Mouse (Mus musculus): ENCODE measurements around the gene Cradd.

GRCm38 (mm10) chr10:95371942-95372341 lies 48.0 kb upstream of the Cradd start:
- TF ChIP-seq GATA1 (IDR thresholded peaks at IDR 0.05; ENCODE audit: borderline replicate concordance, low read length) (no peak), FLI1 (IDR thresholded peaks at IDR 0.05; ENCODE audit: low read length) (no peak)
